Mouse (Mus musculus): Measurements from ENCODE around the gene Car12.

GRCm38 (mm10) chr9:66682822-66683221 lies 30.7 kb upstream of the Car12 start:
- TF ChIP-seq CTCF (IDR thresholded peaks at IDR 0.05; ENCODE audit: extremely low read depth, insufficient read depth, insufficient read length, insufficient replicate concordance) (no peak), POLR2A (IDR thresholded peaks at IDR 0.05; ENCODE audit: low read depth, low read length) (no peak)
